Mouse (Mus musculus) midbrain, postnatal 0 days (tissue): ENCODE measurements around the gene Supt7l. TPM values are rescaled to one million over a fixed set of nuclear protein-coding genes. Genes with fewer than 3 reads are reported as not detected.
"Not testable (repeated sequence)": the region's sequence is repeated elsewhere in the genome, so short reads cannot be mapped to it uniquely, and the experiment has no call there.

ENCODE experiments used
- ATAC-seq: fragments of 200-750 bp; cut with Nextera tagmentation; 2 replicates; pipeline ENCODE4 v1.8.0; 2017; ENCODE audit warnings: moderate number of reproducible peaks, mild to moderate bottlenecking, moderate TSS enrichment, moderate library complexity; ENCODE audit not compliant: low FRiP score
- DNase-seq: peaks from one replicate; pipeline ENCODE4 v3.0.0-alpha.2; 2015; ENCODE audit warnings: low spot score
- H3K27ac ChIP-seq: fragments of 300-500 bp; sonication (generic); 2 replicates; pipeline ENCODE4 v1.5.1; 2014; ENCODE audit warnings: low read depth, mild to moderate bottlenecking, low read length, mixed read lengths
- H3K27me3 ChIP-seq: fragments of 300-500 bp; sonication (generic); 2 replicates; pipeline ENCODE4 v1.6.1; 2014; ENCODE audit warnings: low read length, control low read depth, mixed read lengths; ENCODE audit not compliant: insufficient read depth
- H3K36me3 ChIP-seq: fragments of 300-500 bp; sonication (generic); 2 replicates; pipeline ENCODE4 v1.6.1; 2014; ENCODE audit warnings: low read length, control low read depth, mixed read lengths; ENCODE audit not compliant: insufficient read depth
- H3K4me1 ChIP-seq: fragments of 300-500 bp; sonication (generic); 2 replicates; pipeline ENCODE4 v1.6.1; 2014; ENCODE audit warnings: mild to moderate bottlenecking, control low read depth, antibody characterized with exemption, low read length, mixed read lengths; ENCODE audit not compliant: insufficient read depth
- H3K4me2 ChIP-seq: fragments of 300-500 bp; sonication (generic); 2 replicates; pipeline ENCODE4 v1.6.1; 2014; ENCODE audit warnings: low read depth, mild to moderate bottlenecking, low read length, mixed read lengths; ENCODE audit not compliant: poor library complexity, severe bottlenecking
- H3K4me3 ChIP-seq: fragments of 300-500 bp; sonication (generic); 2 replicates; pipeline ENCODE4 v1.5.1; 2014; ENCODE audit warnings: low read depth, mild to moderate bottlenecking, low read length, moderate library complexity
- H3K9ac ChIP-seq: fragments of 300-500 bp; sonication (generic); replicated peaks from 2 replicates; pipeline ENCODE4 v1.6.1; 2014; ENCODE audit warnings: mild to moderate bottlenecking, low read length, moderate library complexity, mixed read lengths; ENCODE audit not compliant: poor library complexity, severe bottlenecking
- H3K9me3 ChIP-seq: fragments of 300-500 bp; sonication (generic); 2 replicates; pipeline ENCODE4 v1.6.1; 2016; ENCODE audit warnings: low read length, control low read depth
- CTCF ChIP-seq: IDR thresholded peaks from 2 replicates; pipeline ENCODE4 v1.5.1; 2016; ENCODE audit warnings: antibody characterized with exemption, mild to moderate bottlenecking
- WGBS: fragments of 180-500 bp; shearing (Covaris S2); extraction: QIAGEN DNeasy Blood & Tissue Kit; methylation state at CpG from one replicate; pipeline ENCODE4 v1.1.7; 2014; 5-methylcytosine and 5-hydroxymethylcytosine counted together
- polyA plus RNA-seq: library from polyadenylated mRNA; unstranded; fragments of >200 nt; fragmentation: Nextera tagmentation; extraction: Ambion mirVana; gene quantifications from 2 replicates; pipeline ENCODE4 v1.2.1, GENCODE M21; 2015
- total RNA-seq: library from RNA; depleted of rRNA; stranded (reverse); fragments of >200 nt; gene quantifications from 2 replicates; pipeline ENCODE4 v1.2.3, GENCODE M21; 2014; rRNA removed

Gene Supt7l
- total RNA-seq (25.3 and 25.7 TPM in 2 replicates), polyA plus RNA-seq (18.1 and 20.4 TPM in 2 replicates)

- Histone ChIP-seq H3K9ac (peak within 1 kb of the TSS; percentile 80), H3K4me2 (peak within 1 kb of the TSS; percentile 98), H3K36me3 (peaks cover 26% of the 10 kb centered on the region), H3K27ac (peak within 1 kb of the TSS; percentile 89), H3K4me3 (peak within 1 kb of the TSS; percentile 84)
- 87% methylated on average over 11 of the region's 11 CpGs for WGBS
- H3K4me1 ChIP-seq, H3K27me3 ChIP-seq, H3K9me3 ChIP-seq, DNase-seq, ATAC-seq: not testable (repeated sequence)
Measured at GRCm38 (mm10) chr5:31527707-31528106, at the start of gene Supt7l. TSS of gene Supt7l (minus strand) at chr5:31527807.

DNA sequence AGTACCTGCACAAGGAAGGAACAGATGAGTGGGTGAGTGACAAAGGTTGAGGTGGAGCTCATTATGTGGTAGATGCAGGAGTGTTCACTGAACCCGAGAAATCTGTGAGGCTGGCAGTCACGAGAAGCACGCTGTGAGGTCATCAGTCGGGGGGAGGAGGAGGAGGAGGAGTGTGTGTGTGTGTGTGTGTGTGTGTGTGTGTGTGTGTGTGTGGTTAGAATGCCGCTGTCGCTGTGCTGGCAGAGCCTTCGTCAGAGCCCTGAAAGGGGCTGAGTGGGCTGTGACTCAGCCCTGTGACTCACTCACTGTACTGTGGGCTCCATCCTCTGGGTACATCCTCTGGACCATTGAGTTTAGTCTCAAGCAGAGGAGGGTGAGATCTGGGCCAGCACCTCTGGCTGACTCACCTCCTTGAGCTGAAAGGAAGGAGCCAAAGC is 49.0 kb upstream of the Supt7l start:
- Histone ChIP-seq H3K4me2 (no peak overlapping the region), H3K9me3 (no peaks in the 10 kb centered on the region), H3K27ac (no peak overlapping the region), H3K4me3 (no peak overlapping the region), H3K36me3 (no peaks in the 10 kb centered on the region), H3K9ac (no peak overlapping the region), H3K27me3 (no peaks in the 10 kb centered on the region), H3K4me1 (no peaks in the 10 kb centered on the region)
- no peak for TF ChIP-seq CTCF
- 87% methylated on average over 7 of the region's 7 CpGs for WGBS
- DNase-seq (no peak), ATAC-seq (no peak)

GRCm38 (mm10) chr5:31573722-31574121 is 46.1 kb upstream of the Supt7l start:
- ATAC-seq = no peak
- Histone ChIP-seq H3K9me3 (no peaks in the 10 kb centered on the region), H3K4me1 (peaks cover 9% of the 10 kb centered on the region), H3K4me2 (no peak overlapping the region), H3K27ac (no peak overlapping the region), H3K4me3 (no peak overlapping the region), H3K27me3 (no peaks in the 10 kb centered on the region), H3K9ac (no peak overlapping the region), H3K36me3 (no peaks in the 10 kb centered on the region)
- no peak for DNase-seq
- TF ChIP-seq CTCF = no peak
- 94% methylated on average over 3 of the region's 3 CpGs for WGBS

DNA sequence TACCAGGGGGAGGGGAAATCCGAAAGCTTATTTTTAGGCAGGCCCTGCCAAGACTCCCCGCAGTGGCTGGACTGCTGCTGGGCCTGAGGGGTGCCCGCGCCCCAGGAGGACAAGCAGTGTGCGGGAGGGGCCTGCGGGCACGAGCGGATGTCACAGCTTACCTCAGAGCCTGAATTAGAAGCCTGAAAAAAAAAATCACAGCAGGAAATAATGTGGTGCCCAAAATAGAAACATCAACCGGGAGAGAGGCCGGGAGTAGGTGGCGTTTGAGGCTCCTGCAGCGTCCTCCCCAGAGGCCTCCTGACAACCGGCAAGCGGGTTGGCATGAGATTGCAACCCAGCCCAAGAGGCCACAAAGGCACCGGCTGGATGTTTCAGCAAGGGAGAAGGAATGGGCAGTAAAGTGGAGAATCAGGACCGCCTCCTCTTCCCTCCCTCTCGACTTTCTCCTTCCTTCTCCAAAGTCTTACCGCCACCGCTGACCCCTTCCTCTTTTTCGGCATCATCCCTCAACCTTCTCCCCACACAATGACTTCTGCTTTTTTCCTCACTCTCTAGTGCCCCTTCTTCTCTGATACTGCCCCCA is 43.5 kb upstream of the Supt7l start:
- ATAC-seq (no peak), DNase-seq (peak; percentile 12)
- H3K27ac ChIP-seq = peak overlapping the region; percentile 32; the same call in 1 of the 2 replicates
- peak overlapping the region; percentile 45 for H3K4me2 ChIP-seq
- TF ChIP-seq CTCF = no peak
- H3K4me1 ChIP-seq = peaks cover 9% of the 10 kb centered on the region
- WGBS = 6% methylated on average over 20 of the region's 20 CpGs
- no peaks in the 10 kb centered on the region for H3K27me3 ChIP-seq
- H3K4me3 ChIP-seq = peak overlapping the region; percentile 12
- H3K36me3 ChIP-seq = no peaks in the 10 kb centered on the region
- no peaks in the 10 kb centered on the region for H3K9me3 ChIP-seq
- peak overlapping the region; percentile 39 for H3K9ac ChIP-seq

GRCm38 (mm10) chr5:31567951-31568657 is 40.5 kb upstream of the Supt7l start:
- H3K27me3 ChIP-seq = no peaks in the 10 kb centered on the region
- peaks cover 9% of the 10 kb centered on the region for H3K4me1 ChIP-seq
- no peak overlapping the region for H3K4me2 ChIP-seq
- H3K9me3 ChIP-seq = no peaks in the 10 kb centered on the region
- TF ChIP-seq CTCF = no peak
- 79% methylated on average over 5 of the region's 5 CpGs for WGBS
- no peak overlapping the region for H3K4me3 ChIP-seq
- no peak for DNase-seq
- ATAC-seq = no peak
- H3K27ac ChIP-seq = no peak overlapping the region
- H3K9ac ChIP-seq = no peak overlapping the region
- no peaks in the 10 kb centered on the region for H3K36me3 ChIP-seq

DNA sequence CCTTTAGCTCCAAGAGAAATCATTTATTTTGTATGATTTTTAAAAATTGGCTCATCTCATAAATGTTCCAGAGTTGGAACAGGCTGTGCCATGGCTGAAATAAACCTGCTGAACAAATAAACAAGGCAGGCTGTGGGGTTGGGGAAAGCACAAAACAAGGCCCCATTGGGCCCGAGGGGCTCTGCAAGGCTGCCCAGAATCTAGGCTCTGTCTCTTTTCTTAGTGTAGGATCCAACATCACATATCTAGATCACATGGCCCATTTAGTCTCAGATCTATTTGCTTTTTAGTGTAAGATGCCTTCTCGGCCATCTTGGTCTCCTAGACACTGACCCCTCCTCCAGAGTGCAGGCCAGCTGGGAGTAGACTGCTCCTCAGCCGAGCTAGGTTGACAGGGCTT is 38.9 kb upstream of the Supt7l start:
- H3K4me3 ChIP-seq = no peak overlapping the region
- H3K4me1 ChIP-seq = peaks cover 9% of the 10 kb centered on the region
- H3K9me3 ChIP-seq = no peaks in the 10 kb centered on the region
- no peaks in the 10 kb centered on the region for H3K36me3 ChIP-seq
- no peak for TF ChIP-seq CTCF
- H3K4me2 ChIP-seq = no peak overlapping the region
- DNase-seq = peak; percentile 3
- WGBS = 46% methylated on average over 3 of the region's 3 CpGs
- H3K27ac ChIP-seq = no peak overlapping the region
- ATAC-seq = no peak
- H3K9ac ChIP-seq = no peak overlapping the region
- no peaks in the 10 kb centered on the region for H3K27me3 ChIP-seq
